Comparison of ENCODE assay signal across 8 mouse cellular contexts in the genomic region with DNA sequence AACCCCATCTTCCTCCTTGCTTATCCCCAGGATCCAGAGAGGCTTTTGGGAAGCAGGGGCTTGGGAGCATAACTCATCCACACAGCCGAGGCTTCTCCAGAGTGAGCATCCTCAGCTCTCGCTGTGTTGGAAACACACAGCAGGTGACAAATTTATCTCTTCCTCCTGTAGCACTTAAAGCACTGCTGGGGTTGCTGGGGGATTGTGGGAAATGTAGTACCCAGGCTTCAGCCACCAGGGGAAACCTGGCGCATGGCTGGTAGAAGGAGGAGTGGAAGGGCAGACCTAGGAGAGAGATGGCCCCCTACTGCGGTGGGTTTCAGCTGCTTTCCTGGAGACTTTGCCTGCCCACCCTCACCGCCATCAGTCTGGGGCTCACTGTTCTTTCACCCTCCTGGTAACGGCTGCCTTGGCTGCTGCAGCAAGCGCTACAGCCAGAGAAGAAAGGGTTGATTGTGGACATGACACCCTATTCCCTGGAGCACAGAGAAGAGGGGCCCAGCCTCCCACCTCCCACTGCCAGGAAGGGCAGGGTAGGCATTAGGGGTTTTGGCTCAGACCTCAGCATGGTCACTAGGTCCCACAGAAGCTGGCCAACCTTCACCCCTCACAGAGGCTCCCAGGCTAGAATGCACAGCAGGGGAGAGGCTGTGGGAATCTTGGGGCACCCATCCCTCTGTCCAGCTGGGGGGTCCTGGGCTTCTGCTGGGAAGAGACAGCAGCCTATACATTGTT. TPM values are rescaled to one million over a fixed set of nuclear protein-coding genes. Genes with fewer than 3 reads are reported as not detected.
DNase-seq lines count a peak whose midpoint lies in the region; ATAC-seq and TF ChIP-seq lines count a peak whose summit lies in the region.

No protein-coding gene starts in this region.

- H3K4me3 ChIP-seq in kidney, postnatal 0 days (replicated peaks; ENCODE audit: low read depth, low read length), result no peak overlapping the region
- no peak overlapping the region for H3K4me3 ChIP-seq in cortical plate, adult 2 months (ENCODE audit: insufficient read depth, low read length)
- H3K4me3 ChIP-seq in hindbrain, embryonic 14.5 days (replicated peaks; ENCODE audit: low read length), result no peak overlapping the region
- H3K4me3 ChIP-seq in midbrain, postnatal 0 days (ENCODE audit: low read depth, low read length), result no peak overlapping the region

- TF ChIP-seq POLR2A in cortical plate, adult 2 months (IDR thresholded peaks at IDR 0.05; ENCODE audit: extremely low read depth, insufficient read depth, low read length), result no peak

- no peaks in the 10 kb centered on the region for H3K9me3 ChIP-seq in kidney, postnatal 0 days (replicated peaks; ENCODE audit: low read length)
- H3K9me3 ChIP-seq in hindbrain, embryonic 14.5 days (ENCODE audit: control insufficient read depth, low read length), result no peaks in the 10 kb centered on the region; the same call in 1 of the 2 replicates
- H3K9me3 ChIP-seq in midbrain, postnatal 0 days (ENCODE audit: low read length), result no peaks in the 10 kb centered on the region

- H3K36me3 ChIP-seq in kidney, postnatal 0 days (ENCODE audit: insufficient read depth, low read length), result no peaks in the 10 kb centered on the region
- no peaks in the 10 kb centered on the region for H3K36me3 ChIP-seq in hindbrain, embryonic 14.5 days (replicated peaks; ENCODE audit: control insufficient read depth, insufficient read depth)
- H3K36me3 ChIP-seq in midbrain, postnatal 0 days (ENCODE audit: insufficient read depth, low read length), result no peaks in the 10 kb centered on the region

- H3K27ac ChIP-seq in kidney, postnatal 0 days, result no peak overlapping the region
- no peak overlapping the region for H3K27ac ChIP-seq in cortical plate, adult 2 months (ENCODE audit: insufficient read depth, low read length)
- no peak overlapping the region for H3K27ac ChIP-seq in hindbrain, embryonic 14.5 days
- H3K27ac ChIP-seq in midbrain, postnatal 0 days (ENCODE audit: low read depth, low read length), result no peak overlapping the region

- H3K4me2 ChIP-seq in kidney, postnatal 0 days (ENCODE audit: low read length), result no peak overlapping the region
- peak overlapping the region; percentile 26; the same call in 1 of the 2 replicates for H3K4me2 ChIP-seq in hindbrain, embryonic 14.5 days (replicated peaks)
- peak overlapping the region; percentile 28 for H3K4me2 ChIP-seq in midbrain, postnatal 0 days (ENCODE audit: low read depth, low read length, poor library complexity, severe bottlenecking)

- H3K27me3 ChIP-seq in kidney, postnatal 0 days (ENCODE audit: insufficient read depth, low read length), result no peaks in the 10 kb centered on the region
- H3K27me3 ChIP-seq in hindbrain, embryonic 14.5 days (ENCODE audit: control insufficient read depth, insufficient read depth, low read length), result no peaks in the 10 kb centered on the region
- H3K27me3 ChIP-seq in midbrain, postnatal 0 days (ENCODE audit: insufficient read depth, low read length), result no peaks in the 10 kb centered on the region

- no peak overlapping the region for H3K9ac ChIP-seq in kidney, postnatal 0 days (ENCODE audit: low read depth, low read length)
- no peak overlapping the region for H3K9ac ChIP-seq in hindbrain, embryonic 14.5 days
- H3K9ac ChIP-seq in midbrain, postnatal 0 days (replicated peaks; ENCODE audit: low read length, poor library complexity, severe bottlenecking), result 0 out of 2 replicates have a peak overlapping the region, but pooled peaks have one; percentile 9

- TF ChIP-seq CTCF in kidney, postnatal 0 days (IDR thresholded peaks at IDR 0.05; ENCODE audit: low read depth), result peak; percentile 54
- TF ChIP-seq CTCF in cortical plate, adult 2 months (IDR thresholded peaks at IDR 0.05; ENCODE audit: extremely low read depth, insufficient read depth, low read length), result peak; percentile 45
- peak; percentile 75 for TF ChIP-seq CTCF in midbrain, postnatal 0 days (IDR thresholded peaks at IDR 0.05)

- 29% methylated on average over 7 of the region's 7 CpGs for WGBS in kidney, postnatal 0 days
- WGBS in hindbrain, embryonic 14.5 days, result 26% methylated on average over 7 of the region's 7 CpGs
- WGBS in midbrain, postnatal 0 days, result 20% methylated on average over 7 of the region's 7 CpGs

- no peak for DNase-seq in kidney, postnatal 0 days (ENCODE audit: low spot score)
- DNase-seq in kidney, postnatal 14 days, result no peak
- peak; percentile 71 for DNase-seq in hindbrain, embryonic 14.5 days (ENCODE audit: low spot score)
- peak; percentile 71 for DNase-seq in midbrain, postnatal 0 days (ENCODE audit: low spot score)
- no peak for DNase-seq in cerebellum, postnatal 14 days
- DNase-seq in adrenal gland, adult 18-20 months (ENCODE audit: low spot score in 2 of 2), result no peak

- peak; percentile 36; the same call in 1 of the 2 replicates for ATAC-seq in kidney, postnatal 0 days (replicated peaks; ENCODE audit: low FRiP score, low read depth)
- ATAC-seq in hindbrain, embryonic 14.5 days (ENCODE audit: low FRiP score), result peak; percentile 50; the same call in 1 of the 2 replicates
- ATAC-seq in midbrain, postnatal 0 days (ENCODE audit: low FRiP score), result peak; percentile 66
- ATAC-seq in monocyte, adult 5-6 weeks (replicated peaks; ENCODE audit: insufficient number of reproducible peaks, low FRiP score, low TSS enrichment, poor library complexity, severe bottlenecking), result no peak

- H3K4me1 ChIP-seq in kidney, postnatal 0 days (replicated peaks; ENCODE audit: insufficient read depth, low read length), result 0 out of 2 replicates have a peak, but pooled peaks cover 6% of the 10 kb centered on the region
- 0 out of 2 replicates have a peak, but pooled peaks cover 1% of the 10 kb centered on the region for H3K4me1 ChIP-seq in cortical plate, adult 2 months (ENCODE audit: control insufficient read depth, insufficient read depth, low read length)
- no peaks in the 10 kb centered on the region for H3K4me1 ChIP-seq in hindbrain, embryonic 14.5 days (replicated peaks; ENCODE audit: control insufficient read depth, insufficient read depth, low read length)
- peaks cover 5% of the 10 kb centered on the region; the same call in 1 of the 2 replicates for H3K4me1 ChIP-seq in midbrain, postnatal 0 days (ENCODE audit: insufficient read depth, low read length)

RNA-seq across cellular contexts. Expression of gene Prelp, which starts 3.1 kb away (rescaled TPM):
- 2.2 TPM in 2 replicates for polyA plus RNA-seq in kidney, postnatal 0 days (2015; fragmentation: Nextera tagmentation; extraction: Ambion mirVana)
- 12.0 and 16.0 TPM in 2 replicates for polyA plus RNA-seq in cortical plate, adult 2 months (2012; rRNA removed)
- 14.6 and 15.6 TPM in 2 replicates for polyA plus RNA-seq in hindbrain, embryonic 14.5 days (2014; fragmentation: Nextera tagmentation; extraction: Ambion mirVana)
- total RNA-seq in midbrain, postnatal 0 days (2014; rRNA removed), result 4.6 and 7.9 TPM in 2 replicates
- polyA plus RNA-seq in midbrain, postnatal 0 days (2015; fragmentation: Nextera tagmentation; extraction: Ambion mirVana), result 5.0 and 5.4 TPM in 2 replicates
- 10 to 100 TPM; 43.0 to 91.5 TPM for total RNA-seq in adrenal gland, adult 18-20 months (2021)
- total RNA-seq in monocyte, adult 5-6 weeks (2017), result not detected in 3 replicates

RNA-seq across cellular contexts. Expression of gene Optc, which starts 16.5 kb away (rescaled TPM):
- polyA plus RNA-seq in kidney, postnatal 0 days (2015; fragmentation: Nextera tagmentation; extraction: Ambion mirVana), result 0.39 and 0.40 TPM in 2 replicates
- polyA plus RNA-seq in cortical plate, adult 2 months (2012; rRNA removed), result 0.78 and 1.1 TPM in 2 replicates
- polyA plus RNA-seq in hindbrain, embryonic 14.5 days (2014; fragmentation: Nextera tagmentation; extraction: Ambion mirVana), result 3.2 TPM in 2 replicates
- total RNA-seq in midbrain, postnatal 0 days (2014; rRNA removed), result 5.0 and 7.3 TPM in 2 replicates
- polyA plus RNA-seq in midbrain, postnatal 0 days (2015; fragmentation: Nextera tagmentation; extraction: Ambion mirVana), result 2.1 and 2.7 TPM in 2 replicates
- 1 to 10 TPM; 1.0 to 1.4 TPM for total RNA-seq in adrenal gland, adult 18-20 months (2021)
- total RNA-seq in monocyte, adult 5-6 weeks (2017), result not detected in 3 replicates

Comparison
In these comparisons a context has a peak if more than half of its experiments do, and no peak if none do; other contexts are left out.
1. DNase-seq: peak in hindbrain, embryonic 14.5 days (single experiment) and midbrain, postnatal 0 days (single experiment); none in kidney, postnatal 0 days (single experiment), kidney, postnatal 14 days (single experiment), cerebellum, postnatal 14 days (0 of 2) and adrenal gland, adult 18-20 months (0 of 2).
2. Peak in every context shown above with its lines, with median percentiles within 50 percentile points of each other: CTCF ChIP-seq.